Mouse (Mus musculus): Measurements from ENCODE around the gene Prpsap1.

DNA sequence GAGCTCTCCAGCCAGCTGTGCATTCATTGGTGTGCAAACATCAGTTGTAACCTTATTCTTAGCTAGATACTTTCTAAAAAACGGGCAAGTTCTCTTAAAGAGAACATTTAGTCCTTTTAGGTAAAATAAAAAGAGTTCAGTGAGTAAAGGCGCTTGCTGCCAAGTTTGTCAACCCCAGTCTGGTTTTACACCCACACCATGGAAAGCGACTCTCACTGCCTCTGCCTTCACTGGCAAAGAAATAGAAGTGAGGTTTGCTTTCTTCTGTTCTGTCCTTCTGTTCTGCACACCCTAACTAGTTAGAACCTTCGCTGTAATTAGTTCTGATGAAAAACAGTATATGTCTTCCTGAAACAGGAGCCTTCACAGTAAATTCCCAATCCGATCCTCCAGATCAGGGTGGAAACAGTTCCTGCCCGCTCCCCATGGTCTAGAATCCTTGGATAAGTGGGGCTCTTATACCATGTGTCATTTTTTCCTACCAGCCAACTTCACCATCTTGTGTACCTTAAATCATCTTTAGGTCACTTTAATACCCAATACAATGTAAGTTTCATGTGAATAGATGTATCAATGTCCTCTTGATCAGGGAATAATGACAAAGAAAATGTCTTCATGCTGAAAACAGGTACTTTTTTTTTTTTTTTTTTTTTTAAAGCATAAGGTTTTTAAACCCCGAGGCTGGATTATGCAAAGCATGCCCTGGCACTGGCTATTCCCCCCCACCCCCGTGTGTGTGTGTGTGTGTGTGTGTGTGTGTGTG lies 61.2 kb downstream of the Prpsap1 start:
- TF ChIP-seq CTCF (IDR thresholded peaks at IDR 0.05; ENCODE audit: control insufficient read depth, insufficient read depth, insufficient read length) (no peak), CEBPB (IDR thresholded peaks at IDR 0.05; ENCODE audit: low read depth) (no peak), FOSL1 (IDR thresholded peaks at IDR 0.05; ENCODE audit: insufficient read depth, low read length, poor library complexity, severe bottlenecking) (no peak), MYOG (IDR thresholded peaks at IDR 0.05; ENCODE audit: control insufficient read depth, extremely low read depth, insufficient read length) (no peak)
